Mouse (Mus musculus) heart, adult 10 weeks (tissue): ENCODE results near the gene Ccl26. TPM values are rescaled to one million over a fixed set of nuclear protein-coding genes. Genes with fewer than 3 reads are reported as not detected.

Experiments
- polyA plus RNA-seq: library from polyadenylated mRNA; stranded (reverse); fragments of 350-450 nt; fragmentation: Illumina TruSeq; extraction: RNeasy Lipid Tissue Mini Kit (QIAGEN cat#74804); gene quantifications from one replicate; pipeline ENCODE4 v1.2.3, GENCODE M21; 2014; ENCODE audit warnings: low read depth, low replicate concordance

Ccl26 gene
- polyA plus RNA-seq = not detected

GRCm38 (mm10) chr5:135563469-135563868 is at the start of gene Ccl26:
TSS of gene Ccl26 (minus strand) at chr5:135563569.

DNA sequence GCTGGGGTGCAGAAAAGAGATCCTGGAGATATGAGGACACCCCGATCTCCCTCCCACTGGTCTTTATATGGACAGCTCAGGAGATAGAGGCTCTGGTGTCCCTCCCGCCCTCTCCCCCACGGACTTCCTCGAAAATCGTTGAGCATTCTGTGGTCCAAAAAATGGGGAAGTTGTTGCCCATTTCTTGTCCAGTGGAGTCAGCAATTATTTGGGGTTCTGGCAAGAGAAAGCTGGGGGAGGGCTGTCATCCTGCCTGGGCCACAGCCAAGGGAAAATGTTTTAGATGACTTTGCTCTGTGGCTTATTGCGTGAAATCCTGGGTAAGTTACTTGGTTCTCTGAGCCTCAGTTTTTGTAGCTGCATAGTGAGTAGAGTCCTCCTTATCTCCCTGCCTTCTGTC is 9.6 kb upstream of the Ccl26 start, which contains the start of gene Ccl24:
TSS of gene Ccl24 (minus strand) at position 44 of the 400 bp plus-strand sequence.

DNA sequence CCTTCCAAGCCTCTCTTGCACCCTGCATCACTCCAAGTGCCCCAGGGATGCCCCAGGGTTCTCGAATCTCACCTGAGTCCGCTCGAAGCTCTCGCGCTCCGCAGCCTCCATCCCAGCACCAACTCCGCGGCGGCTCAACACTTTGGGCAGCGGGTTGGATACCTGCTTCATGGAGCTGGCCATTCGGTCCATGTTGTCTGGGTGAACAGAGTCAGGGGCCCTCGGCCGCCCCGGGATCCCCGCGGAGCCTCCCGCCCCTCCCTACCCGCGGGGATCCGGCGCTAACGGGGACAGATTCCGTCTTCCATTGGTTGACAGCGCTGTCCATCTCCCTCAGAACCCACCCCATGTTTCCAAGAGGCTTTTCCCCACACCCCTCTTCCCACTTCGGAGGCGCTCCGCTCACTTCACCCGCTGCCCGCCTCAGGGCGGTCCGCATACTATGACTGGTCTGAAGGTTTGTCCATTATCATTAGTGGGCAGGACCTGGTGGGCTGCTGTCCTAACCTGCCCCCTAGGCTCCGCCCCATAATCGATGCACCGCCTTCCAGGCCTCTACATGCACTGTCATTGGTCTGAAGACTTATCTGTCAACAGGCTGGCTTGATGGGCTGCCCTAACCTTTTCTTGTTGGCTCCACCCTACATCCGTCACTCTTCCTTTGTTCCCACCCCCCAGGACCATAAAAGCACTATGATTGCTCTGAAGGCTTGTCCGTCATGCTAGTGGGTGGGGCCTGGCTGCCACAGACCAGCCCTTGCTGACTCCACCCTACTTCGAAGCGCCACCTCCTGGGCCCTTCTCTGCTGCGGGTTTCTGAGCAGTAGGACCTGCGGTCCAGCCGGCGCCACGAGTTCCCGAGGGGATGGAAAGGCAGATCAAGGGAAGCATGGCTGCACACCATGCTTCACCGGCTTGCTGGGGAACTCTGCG is 18.2 kb downstream of the Ccl26 start, which contains the start of gene Hip1:
TSS of gene Hip1 (minus strand) at position 256 of the 933 bp plus-strand sequence.

Other genes starting within 250 kb of the Ccl26 start
- not detected for gene Fkbp6, start 213.5 kb downstream of the Ccl26 start, polyA plus RNA-seq
- not detected for gene Trim50, start 210.3 kb downstream of the Ccl26 start, polyA plus RNA-seq
- gene Nsun5, start 193.6 kb downstream of the Ccl26 start, polyA plus RNA-seq = 18.7 TPM
- gene Pom121, start 169.0 kb downstream of the Ccl26 start, polyA plus RNA-seq = 10.7 TPM
- 21.3 TPM for gene Hip1, start 18.4 kb downstream of the Ccl26 start, polyA plus RNA-seq
- 3.9 TPM for gene Ccl24, start 9.5 kb upstream of the Ccl26 start, polyA plus RNA-seq
- gene Rhbdd2, start 69.0 kb upstream of the Ccl26 start, polyA plus RNA-seq = 12.3 TPM
- 41.4 TPM for gene Por, start 106.5 kb upstream of the Ccl26 start, polyA plus RNA-seq
- 18.0 TPM for gene Tmem120a, start 180.9 kb upstream of the Ccl26 start, polyA plus RNA-seq
- gene Styxl1, start 214.8 kb upstream of the Ccl26 start, polyA plus RNA-seq = not detected
- gene Mdh2, start 214.9 kb upstream of the Ccl26 start, polyA plus RNA-seq = 1,891 TPM
- gene Srrm3, start 243.3 kb upstream of the Ccl26 start, polyA plus RNA-seq = not detected